Comparison of ENCODE assay signal across 27 mouse cellular contexts in genomic region chr14:89089661-89090060, GRCm38 (mm10).
"Had no signal": no experiment of that assay in that cellular context is flagged by ENCODE, and none has a peak within 500 bp of the region (broad histone marks: within the 10 kb centered on the region; RNA-seq: fewer than 3 reads in every experiment).

No protein-coding gene starts in this region.

- DNase-seq: cerebellum, adult 2 months; cerebellum, adult 8-10 months; cerebellum, adult 9-10 months; cerebellum, adult 9-11 months; cerebellum, postnatal 10 days; cerebellum, postnatal 14 days; cerebellum, postnatal 25 days; cerebellum, postnatal 36 days; embryo, embryonic 11 days; forebrain, postnatal 0 days; gastrocnemius, adult 2 months; gastrocnemius, postnatal 10 days; gastrocnemius, postnatal 14 days; gastrocnemius, postnatal 25 days; gastrocnemius, postnatal 36 days; heart, adult 11 months; heart, adult 18-20 months; heart, adult 2 months had no signal

- H3K4me1 ChIP-seq: embryonic facial prominence, embryonic 10.5 days; embryonic facial prominence, embryonic 12.5 days; embryonic facial prominence, embryonic 13.5 days; embryonic facial prominence, embryonic 15.5 days; forebrain, embryonic 10.5 days; forebrain, embryonic 12.5 days; forebrain, embryonic 13.5 days; forebrain, embryonic 15.5 days had no signal

- H3K36me3 ChIP-seq: embryonic facial prominence, embryonic 10.5 days; embryonic facial prominence, embryonic 12.5 days; embryonic facial prominence, embryonic 13.5 days; embryonic facial prominence, embryonic 15.5 days; forebrain, embryonic 10.5 days; forebrain, embryonic 12.5 days; forebrain, embryonic 15.5 days had no signal

- H3K4me3 ChIP-seq: embryonic facial prominence, embryonic 10.5 days; embryonic facial prominence, embryonic 12.5 days; embryonic facial prominence, embryonic 13.5 days; embryonic facial prominence, embryonic 15.5 days; erythroblast, embryonic 14.5 days; forebrain, embryonic 10.5 days; forebrain, embryonic 12.5 days; forebrain, embryonic 13.5 days; forebrain, embryonic 15.5 days; gastrocnemius, adult 2 months; heart, adult 2 months had no signal

- H3K27ac ChIP-seq: embryonic facial prominence, embryonic 10.5 days; embryonic facial prominence, embryonic 12.5 days; embryonic facial prominence, embryonic 13.5 days; embryonic facial prominence, embryonic 15.5 days; forebrain, embryonic 10.5 days; forebrain, embryonic 12.5 days; forebrain, embryonic 13.5 days; forebrain, embryonic 15.5 days; gastrocnemius, adult 2 months; heart, adult 2 months had no signal

- H3K27me3 ChIP-seq: embryonic facial prominence, embryonic 12.5 days; embryonic facial prominence, embryonic 13.5 days; embryonic facial prominence, embryonic 15.5 days; forebrain, embryonic 12.5 days; forebrain, embryonic 13.5 days; forebrain, embryonic 15.5 days had no signal

- H3K9me3 ChIP-seq: embryonic facial prominence, embryonic 10.5 days; embryonic facial prominence, embryonic 12.5 days; embryonic facial prominence, embryonic 13.5 days; embryonic facial prominence, embryonic 15.5 days; forebrain, embryonic 10.5 days; forebrain, embryonic 12.5 days; forebrain, embryonic 13.5 days; forebrain, embryonic 15.5 days had no signal
